Mouse (Mus musculus) small intestine, adult 10 weeks (tissue): ENCODE results near the gene Mob1b. TPM values are rescaled to one million over a fixed set of nuclear protein-coding genes. Genes with fewer than 3 reads are reported as not detected.

Experiments
- polyA plus RNA-seq: library from polyadenylated mRNA; stranded (reverse); fragments of 350-450 nt; fragmentation: Illumina TruSeq; extraction: RNeasy Lipid Tissue Mini Kit (QIAGEN cat#74804); gene quantifications from one replicate; pipeline ENCODE4 v1.2.3, GENCODE M21; 2014; ENCODE audit warnings: low replicate concordance

Gene Mob1b
- 105 TPM for polyA plus RNA-seq

GRCm38 (mm10) chr5:88720116-88721002, at the start of gene Mob1b:
Gene Mob1b, plus strand, starts transcription at chr5:88720855.

GRCm38 (mm10) chr5:88675443-88676387, 44.9 kb upstream of the Mob1b start, which contains the start of gene Grsf1:
Gene Grsf1, minus strand, starts transcription at chr5:88676171.

GRCm38 (mm10) chr5:88764987-88765481, 44.4 kb downstream of the Mob1b start, which contains the start of gene Dck:
Gene Dck, plus strand, starts transcription at chr5:88764996.

Other genes starting within 250 kb of the Mob1b start
- 0.07 TPM for gene Enam, start 232.9 kb upstream of the Mob1b start, polyA plus RNA-seq
- gene Jchain, start 193.0 kb upstream of the Mob1b start, polyA plus RNA-seq, result 1,623 TPM
- 48.4 TPM for gene Utp3, start 166.4 kb upstream of the Mob1b start, polyA plus RNA-seq
- 71.3 TPM for gene Rufy3, start 155.8 kb upstream of the Mob1b start, polyA plus RNA-seq
- gene Grsf1, start 44.7 kb upstream of the Mob1b start, polyA plus RNA-seq, result 176 TPM
- 25.4 TPM for gene Dck, start 44.1 kb downstream of the Mob1b start, polyA plus RNA-seq
- 47.6 TPM for gene Slc4a4, start 166.0 kb downstream of the Mob1b start, polyA plus RNA-seq